Mouse (Mus musculus): ENCODE data around the gene Ift22. TPM values are rescaled to one million over a fixed set of nuclear protein-coding genes. Genes with fewer than 3 reads are reported as not detected.
A peak's percentile ranks its signal among the peaks of the same experiment; 100 is the strongest.
"Not testable (repeated sequence)": the region's sequence is repeated elsewhere in the genome, so short reads cannot be mapped to it uniquely, and the experiment has no call there.

The Ift22 gene
- polyA plus RNA-seq, 2 experiments from 2014 or later: 12.5 to 14.1 TPM

GRCm38 (mm10) chr5:136949551-136950336 lies 41.8 kb downstream of the Ift22 start:
- ATAC-seq: not testable (repeated sequence)

- no peak for ATAC-seq
Measured at GRCm38 (mm10) chr5:136950521-136950920, 42.6 kb downstream of the Ift22 start.

DNA sequence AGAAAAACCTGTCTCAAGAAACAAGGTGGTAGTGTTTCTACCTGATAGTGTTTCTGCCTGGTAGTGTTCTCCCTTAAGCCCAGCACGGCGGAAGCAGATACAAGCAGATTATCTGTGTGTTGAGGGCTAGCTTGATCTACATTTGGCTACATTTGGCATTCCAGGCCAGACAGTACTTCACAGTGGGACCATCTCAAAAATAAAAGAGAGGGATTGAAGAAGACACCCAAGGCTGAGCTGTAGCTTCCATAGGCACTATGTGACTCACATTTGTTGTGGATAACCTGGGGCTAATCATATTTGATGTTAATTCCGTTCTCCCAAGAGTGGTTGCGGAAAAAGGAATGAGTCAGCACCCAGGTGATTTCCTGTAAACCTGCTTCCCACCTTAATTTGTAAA lies 44.2 kb downstream of the Ift22 start:
- ATAC-seq: no peak

DNA sequence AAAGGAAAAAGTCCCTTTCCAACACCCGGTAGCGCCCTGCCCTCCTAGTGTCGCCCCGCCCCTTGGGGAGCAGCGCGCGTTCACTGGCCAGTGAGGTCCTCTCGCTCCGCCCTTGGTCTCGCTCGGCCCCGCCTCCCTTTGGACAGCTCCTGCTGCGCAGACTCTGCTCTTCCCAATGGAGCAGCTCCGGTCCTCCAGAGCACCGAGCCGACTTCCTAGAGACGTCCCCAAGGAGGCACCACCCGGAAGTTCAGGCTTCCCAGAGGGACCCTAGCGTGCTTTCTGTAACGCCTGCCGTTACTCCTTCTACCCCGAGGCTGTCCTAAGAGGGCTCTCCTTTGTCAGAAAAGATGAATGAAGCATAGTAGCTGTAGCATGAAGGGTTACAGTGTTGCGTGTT lies 45.1 kb downstream of the Ift22 start, which contains the start of gene Fis1:
TSS of gene Fis1 (plus strand) at position 261 of the 400 bp plus-strand sequence.
- ATAC-seq: peak; percentile 95

GRCm38 (mm10) chr5:136953440-136953951 lies 45.5 kb downstream of the Ift22 start:
- no peak for ATAC-seq

GRCm38 (mm10) chr5:136955622-136956021 lies 47.7 kb downstream of the Ift22 start:
- no peak for ATAC-seq

- ATAC-seq: no peak
Measured at GRCm38 (mm10) chr5:136957250-136957649, 49.3 kb downstream of the Ift22 start.

GRCm38 (mm10) chr5:136958991-136959605 lies 51.1 kb downstream of the Ift22 start:
- ATAC-seq: no peak

DNA sequence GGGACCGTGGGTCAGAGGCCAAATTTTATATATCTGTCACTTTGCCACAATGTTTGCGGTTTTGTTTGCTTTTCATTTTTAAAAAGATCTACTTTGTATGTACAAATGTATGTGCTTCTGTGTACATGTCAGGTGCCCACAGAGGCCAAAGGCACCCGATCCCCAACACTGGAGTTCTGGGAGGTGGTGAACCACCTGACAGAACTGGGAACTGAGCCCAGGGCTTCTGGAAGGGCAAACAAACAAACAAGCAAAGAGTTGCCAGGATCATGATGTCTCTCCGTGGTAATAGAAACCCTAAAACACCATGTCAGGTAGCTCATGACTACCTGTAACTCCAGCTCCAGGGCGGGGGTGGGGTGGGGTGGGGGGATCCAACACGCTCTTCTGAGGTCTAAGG lies 52.1 kb downstream of the Ift22 start:
- ATAC-seq: no peak

- no peak for ATAC-seq
Measured at GRCm38 (mm10) chr5:136961334-136961982, 53.5 kb downstream of the Ift22 start.

GRCm38 (mm10) chr5:136961983-136962461 lies 54.1 kb downstream of the Ift22 start:
- peak; percentile 94 for ATAC-seq

DNA sequence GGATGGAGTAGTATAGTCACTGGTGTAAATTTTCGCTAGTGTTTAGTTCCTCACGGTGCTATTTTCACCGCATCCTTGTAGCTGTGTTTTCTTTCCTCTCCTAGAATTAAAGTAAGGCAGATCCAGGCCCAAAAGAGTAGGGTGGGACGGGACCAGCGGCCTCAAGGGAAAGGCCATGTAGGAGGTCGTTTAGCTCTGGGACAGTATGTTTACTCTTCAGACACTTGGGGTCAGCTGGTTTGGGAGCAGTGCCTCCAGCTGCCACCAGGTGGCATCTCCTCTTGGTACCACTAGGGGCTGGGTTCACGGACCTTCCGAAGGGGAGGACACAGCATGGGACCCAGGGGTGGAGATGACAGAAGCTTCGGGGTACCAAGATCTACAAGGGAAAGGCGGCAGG lies 54.6 kb downstream of the Ift22 start:
- ATAC-seq: peak; percentile 71

- no peak for ATAC-seq
Measured at GRCm38 (mm10) chr5:136962966-136963540, 55.1 kb downstream of the Ift22 start.

Other genes starting within 250 kb of the Ift22 start
- under 1 TPM in 1 of 2 experiments, not detected in 1; 0.66 TPM for gene Myl10, start 215.0 kb upstream of the Ift22 start, polyA plus RNA-seq (2017; shearing (Covaris generic))
- under 1 TPM in 1 of 2 experiments, not detected in 1; 0.41 TPM for gene Col26a1, start 24.9 kb upstream of the Ift22 start, polyA plus RNA-seq (2017; shearing (Covaris generic))
- gene Fis1, start 45.1 kb downstream of the Ift22 start, polyA plus RNA-seq (2017; shearing (Covaris generic)): 100 to 1,000 TPM; 390 to 404 TPM
- gene Cldn15, start 58.5 kb downstream of the Ift22 start, polyA plus RNA-seq (2017; shearing (Covaris generic)): under 1 TPM in 1 of 2 experiments, not detected in 1; 0.34 TPM
- gene Plod3, start 78.9 kb downstream of the Ift22 start, polyA plus RNA-seq (2017; shearing (Covaris generic)): 1 to 10 TPM; 4.4 to 8.8 TPM
- gene Znhit1, start 79.9 kb downstream of the Ift22 start, polyA plus RNA-seq (2017; shearing (Covaris generic)): 10 to 100 TPM; 50.3 to 67.0 TPM
- not detected for gene Vgf, start 118.2 kb downstream of the Ift22 start, polyA plus RNA-seq (2017; shearing (Covaris generic))
- 10 to 100 TPM; 62.2 to 84.9 TPM for gene Ap1s1, start 138.0 kb downstream of the Ift22 start, polyA plus RNA-seq (2017; shearing (Covaris generic))
- under 1 TPM in 1 of 2 experiments, not detected in 1; 0.20 TPM for gene Serpine1, start 164.1 kb downstream of the Ift22 start, polyA plus RNA-seq (2017; shearing (Covaris generic))
- gene Trim56, start 208.1 kb downstream of the Ift22 start, polyA plus RNA-seq (2017; shearing (Covaris generic)): 10 to 100 TPM; 15.1 to 18.5 TPM
- not detected for gene Muc3, start 241.2 kb downstream of the Ift22 start, polyA plus RNA-seq (2017; shearing (Covaris generic))

Measured in CD4-positive, CD25-positive, alpha-beta regulatory T cell, adult 4 months (primary cell).